Mouse (Mus musculus) ES-E14 (cell line): Measurements from ENCODE around the gene Cdc42ep1. TPM values are rescaled to one million over a fixed set of nuclear protein-coding genes. Genes with fewer than 3 reads are reported as not detected.

Source experiments
- DNase-seq: peaks from one replicate; pipeline ENCODE4 v3.0.0-alpha.2; 2013; ENCODE audit warnings: low read depth, low spot score
- H3K27ac ChIP-seq: 2 replicates; pipeline ENCODE4 v1.5.1; 2012; ENCODE audit warnings: low read depth, mild to moderate bottlenecking, low read length, moderate library complexity, mixed read lengths; ENCODE audit not compliant: poor library complexity, insufficient read depth, severe bottlenecking
- H3K36me3 ChIP-seq: 2 replicates; pipeline ENCODE4 v1.6.1; 2012; ENCODE audit warnings: mild to moderate bottlenecking, low read length, moderate library complexity, mixed read lengths; ENCODE audit not compliant: control insufficient read depth, poor library complexity, insufficient read depth, severe bottlenecking
- H3K4me1 ChIP-seq, 2 experiments: fragments of 150-350 bp in 1 of 2; sonication (generic) in 1 of 2; 2 replicates each; pipeline ENCODE4 v1.6.1; 2012; ENCODE audit warnings: low read length in 2 of 2, mild to moderate bottlenecking in 1 of 2, mixed read lengths in 1 of 2; ENCODE audit not compliant: control insufficient read depth in 2 of 2, insufficient read depth in 2 of 2, poor library complexity in 1 of 2
- H3K4me3 ChIP-seq, 2 experiments: fragments of 150-350 bp in 1 of 2; sonication (generic) in 1 of 2; 2 replicates each; pipeline ENCODE4 v1.5.1; 2012; ENCODE audit warnings: low read length in 2 of 2, low read depth in 1 of 2, mild to moderate bottlenecking in 1 of 2, mixed read lengths in 1 of 2; ENCODE audit not compliant: insufficient read depth in 1 of 2, poor library complexity in 1 of 2, severe bottlenecking in 1 of 2
- H3K9ac ChIP-seq: 2 replicates; pipeline ENCODE4 v1.6.1; 2012; ENCODE audit warnings: low read depth, mild to moderate bottlenecking, low read length, mixed read lengths; ENCODE audit not compliant: poor library complexity, insufficient read depth, severe bottlenecking
- H3K9me3 ChIP-seq: fragments of 150-350 bp; sonication (generic); 2 replicates; pipeline ENCODE4 v1.6.1; 2012; ENCODE audit warnings: low read depth, mild to moderate bottlenecking, low read length; ENCODE audit not compliant: control insufficient read depth, insufficient read depth
- CHD2 ChIP-seq: IDR thresholded peaks from 2 replicates; pipeline ENCODE4 v1.6.1; 2014; ENCODE audit warnings: mild to moderate bottlenecking, low read depth, low read length, inconsistent platforms
- HCFC1 ChIP-seq: IDR thresholded peaks from 2 replicates; pipeline ENCODE4 v1.6.1; 2012; ENCODE audit warnings: low read length, inconsistent platforms, borderline replicate concordance; ENCODE audit not compliant: insufficient read depth
- MAFK ChIP-seq: IDR thresholded peaks from 2 replicates; pipeline ENCODE4 v1.6.1; 2014; ENCODE audit warnings: mild to moderate bottlenecking, low read depth, low read length, inconsistent platforms; ENCODE audit not compliant: insufficient read depth
- ZC3H11A ChIP-seq: IDR thresholded peaks from 2 replicates; pipeline ENCODE4 v1.6.1; 2012; ENCODE audit warnings: low read depth, mild to moderate bottlenecking, inconsistent platforms, low read length, borderline replicate concordance
- ZNF384 ChIP-seq: IDR thresholded peaks from 2 replicates; pipeline ENCODE4 v1.6.1; 2012; ENCODE audit warnings: low read depth, low read length, inconsistent platforms
- in situ Hi-C, 2 experiments: fragments of 600-800 bp; cut with MboI; formaldehyde crosslinking; loops; one replicate each; pipeline ENCODE4 v1.15.1; 2025; ENCODE audit warnings: low sequenced_read_pairs in 2 of 2, inconsistent platforms in 1 of 2; ENCODE audit not compliant: unreplicated experiment in 2 of 2
- total RNA-seq: library from RNA; depleted of rRNA; stranded (reverse); fragments of 300-350 nt; gene quantifications from 2 replicates; pipeline ENCODE4 v1.2.3, GENCODE M21; 2012

Gene Cdc42ep1
- total RNA-seq, 1 experiment = 8.3 TPM

GRCm38 (mm10) chr15:78880432-78880831 is 38.0 kb downstream of the Cdc42ep1 start:
- H3K27ac ChIP-seq = no peak overlapping the region
- H3K9me3 ChIP-seq = no peaks in the 10 kb centered on the region
- H3K4me1 ChIP-seq = peaks cover 0 to 9% of the 10 kb centered on the region in 2 experiments; a peak in 2 of 4 replicates
- H3K9ac ChIP-seq = no peak overlapping the region
- no peak for TF ChIP-seq ZNF384
- no peak for TF ChIP-seq ZC3H11A
- no peak for TF ChIP-seq CHD2
- TF ChIP-seq HCFC1 = no peak
- no peak for TF ChIP-seq MAFK
- DNase-seq = no peak
- H3K4me3 ChIP-seq = no peak overlapping the region
- peaks cover 33% of the 10 kb centered on the region; the same call in 1 of the 2 replicates for H3K36me3 ChIP-seq
- in situ Hi-C loops = no loop called here

- Histone ChIP-seq H3K4me3 (no peak overlapping the region), H3K4me1 (peaks cover 0 to 4% of the 10 kb centered on the region in 2 experiments; a peak in 2 of 4 replicates), H3K36me3 (peaks cover 38% of the 10 kb centered on the region; the same call in 1 of the 2 replicates), H3K27ac (no peak overlapping the region), H3K9ac (no peak overlapping the region), H3K9me3 (no peaks in the 10 kb centered on the region)
- in situ Hi-C loops = no loop called here
- DNase-seq = no peak
- TF ChIP-seq HCFC1 (no peak), MAFK (no peak), ZC3H11A (no peak), CHD2 (no peak), ZNF384 (no peak)
These were observed 39.4 kb downstream of the Cdc42ep1 start for GRCm38 (mm10) chr15:78881828-78882227.

- H3K4me1 ChIP-seq = peaks cover 0 to 13% of the 10 kb centered on the region in 2 experiments; a peak in 2 of 4 replicates
- in situ Hi-C loops = no loop called here
- no peak for TF ChIP-seq HCFC1
- TF ChIP-seq ZNF384 = no peak
- TF ChIP-seq ZC3H11A = no peak
- no peak for TF ChIP-seq MAFK
- no peak for TF ChIP-seq CHD2
- no peak overlapping the region for H3K27ac ChIP-seq
- peak overlapping the region; percentile 4; the same call in 1 of the 2 replicates for H3K9ac ChIP-seq
- no peaks in the 10 kb centered on the region for H3K9me3 ChIP-seq
- no peak for DNase-seq
- no peak overlapping the region for H3K4me3 ChIP-seq
- H3K36me3 ChIP-seq = peaks cover 57% of the 10 kb centered on the region
These were observed 47.0 kb downstream of the Cdc42ep1 start for GRCm38 (mm10) chr15:78889401-78889853.

GRCm38 (mm10) chr15:78892440-78892839 is 50.0 kb downstream of the Cdc42ep1 start:
- in situ Hi-C loops = no loop called here
- TF ChIP-seq HCFC1 (no peak), CHD2 (no peak), ZNF384 (no peak), ZC3H11A (no peak), MAFK (no peak)
- H3K9ac ChIP-seq = no peak overlapping the region
- H3K4me1 ChIP-seq = peaks cover 10 to 35% of the 10 kb centered on the region in 2 experiments
- H3K9me3 ChIP-seq = no peaks in the 10 kb centered on the region
- no peak overlapping the region for H3K4me3 ChIP-seq
- no peak overlapping the region for H3K27ac ChIP-seq
- H3K36me3 ChIP-seq = peaks cover 47% of the 10 kb centered on the region
- no peak for DNase-seq
